Mouse (Mus musculus) brain, embryonic 18.5 days (tissue): Measurements from ENCODE around the gene Mrpl36.

Experiments used
- DNase-seq: peaks from one replicate; pipeline ENCODE4 v3.0.0-alpha.2; 2012; ENCODE audit warnings: low read depth, low spot score

Mrpl36 gene

DNA sequence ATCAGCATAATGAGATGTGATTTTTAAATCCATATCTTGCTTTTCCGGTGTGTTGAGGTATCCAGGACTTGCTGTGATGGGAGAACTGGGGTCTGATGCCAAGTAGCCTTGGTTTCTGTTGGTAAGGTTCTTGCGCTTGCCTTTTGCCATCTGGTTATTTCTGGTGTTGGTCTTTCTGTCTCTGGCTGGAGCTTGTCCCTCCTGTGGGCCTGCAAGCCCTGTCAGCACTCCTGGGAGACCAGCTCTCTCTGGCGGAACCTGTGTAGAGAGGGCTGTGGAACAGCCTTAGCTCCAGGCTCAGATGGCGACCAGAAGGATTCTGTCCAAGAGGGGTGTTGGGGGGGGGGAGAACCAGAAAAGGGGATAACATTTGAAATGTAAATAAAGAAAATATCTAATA, 18.4 kb downstream of the Mrpl36 start:
- DNase-seq = no peak

DNA sequence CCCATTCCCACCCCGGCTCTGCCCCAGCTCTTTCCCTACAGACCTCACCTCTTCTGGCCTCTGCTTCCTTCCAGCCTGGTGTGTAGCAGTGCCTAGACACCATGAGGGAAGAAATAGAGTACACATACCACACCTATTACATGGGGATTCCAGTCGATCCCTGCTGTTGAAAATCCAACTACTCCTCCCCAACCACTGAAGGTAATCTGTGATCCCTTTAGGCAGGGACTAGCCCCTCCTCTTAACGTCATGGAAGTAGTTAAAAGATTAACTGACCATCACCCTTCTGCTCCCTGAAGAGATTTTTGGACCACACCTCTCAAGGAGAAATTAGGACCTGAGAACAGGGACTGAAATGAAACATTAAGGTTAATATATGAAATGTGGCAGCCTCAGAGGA, 18.9 kb downstream of the Mrpl36 start:
- no peak for DNase-seq

DNA sequence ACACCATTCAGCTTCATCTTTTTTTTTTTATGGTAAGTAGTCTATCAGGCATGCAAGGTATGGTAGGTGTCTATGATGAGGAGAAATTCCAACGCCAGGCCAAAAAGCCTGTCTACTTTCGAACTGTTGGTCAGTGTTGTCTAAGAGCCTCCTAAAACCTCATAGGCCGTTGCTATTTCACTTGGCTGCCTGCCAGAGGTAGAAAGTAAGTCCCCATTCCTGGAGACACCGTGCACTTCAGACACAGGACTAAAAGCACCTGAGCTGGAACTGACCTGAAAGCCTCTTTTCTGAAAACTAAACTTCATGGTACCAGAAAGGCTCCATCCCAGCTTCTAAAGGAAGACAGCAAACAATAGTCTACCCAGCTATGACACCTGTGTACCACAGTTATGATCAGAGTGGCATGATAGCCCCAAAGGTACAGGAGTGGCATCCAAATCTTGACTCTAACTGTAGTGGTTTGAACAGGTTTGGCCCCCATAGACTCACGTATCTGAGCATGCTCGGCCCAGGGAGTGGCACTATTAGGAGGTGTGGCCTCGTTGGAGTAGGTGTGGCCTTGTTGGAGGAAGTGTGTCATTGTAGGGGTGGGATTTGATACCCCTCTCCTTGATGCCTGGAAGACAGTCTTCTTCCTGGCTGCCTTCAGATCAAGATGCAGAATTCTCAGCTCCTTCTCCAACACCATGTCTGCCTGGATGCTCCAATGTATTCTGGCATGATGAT, 19.8 kb downstream of the Mrpl36 start:
- no peak for DNase-seq

DNA sequence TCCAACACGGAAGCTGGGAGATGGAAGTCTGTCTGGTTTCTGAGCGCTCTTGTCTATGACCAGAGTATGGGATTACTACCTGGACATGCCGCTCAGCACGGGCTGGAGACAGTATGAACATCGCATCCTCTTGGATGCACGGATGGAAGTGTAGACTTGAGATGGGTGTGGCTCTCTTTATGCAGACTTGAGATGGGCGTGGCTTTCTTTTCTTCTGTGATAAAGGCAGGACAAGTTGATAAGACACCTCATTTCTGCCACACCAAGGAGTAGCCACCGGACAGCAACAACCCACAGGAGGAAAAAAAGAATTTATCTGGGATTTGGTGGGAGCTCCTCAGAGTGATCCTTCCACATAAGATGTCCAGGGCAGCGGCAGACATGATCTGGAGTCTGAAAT, 22.4 kb downstream of the Mrpl36 start:
- DNase-seq = no peak

DNA sequence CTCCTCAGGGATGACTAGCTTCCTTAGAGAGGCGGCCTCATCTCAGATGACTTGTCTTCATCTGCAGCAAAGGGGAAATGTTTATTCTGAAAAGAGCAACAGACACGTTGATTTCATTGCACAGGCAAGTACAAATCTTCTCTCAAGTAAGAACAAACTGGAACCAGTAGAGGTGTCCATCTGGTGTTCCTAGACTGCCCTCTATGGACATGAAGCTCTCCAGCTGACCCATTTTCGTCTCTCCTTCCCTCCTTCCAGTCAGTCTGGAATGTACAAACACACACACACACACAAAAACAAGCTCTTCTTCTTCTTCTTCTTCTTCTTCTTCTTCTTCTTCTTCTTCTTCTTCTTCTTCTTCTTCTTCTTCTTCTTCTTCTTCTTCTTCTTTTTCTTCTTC, 23.6 kb downstream of the Mrpl36 start:
- DNase-seq = no peak

DNA sequence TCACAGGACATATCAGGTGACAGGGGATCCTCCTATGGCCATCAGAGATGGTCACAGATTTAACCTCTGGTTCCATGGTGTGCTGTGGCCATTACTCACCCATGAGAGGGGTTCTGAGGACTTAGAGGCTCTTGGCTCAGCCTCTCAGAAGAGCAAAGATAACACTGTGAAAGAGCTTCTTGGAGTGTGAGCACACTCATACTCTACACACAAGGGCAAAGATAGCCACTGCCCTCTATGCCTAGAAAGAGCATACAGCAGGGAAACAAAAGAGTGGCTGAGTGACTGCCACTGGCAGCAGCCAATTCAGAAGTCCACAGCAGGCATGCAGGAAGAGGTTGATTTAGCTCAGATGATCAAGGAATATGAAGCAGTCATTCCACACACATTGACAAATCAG, 24.2 kb downstream of the Mrpl36 start:
- no peak for DNase-seq

DNA sequence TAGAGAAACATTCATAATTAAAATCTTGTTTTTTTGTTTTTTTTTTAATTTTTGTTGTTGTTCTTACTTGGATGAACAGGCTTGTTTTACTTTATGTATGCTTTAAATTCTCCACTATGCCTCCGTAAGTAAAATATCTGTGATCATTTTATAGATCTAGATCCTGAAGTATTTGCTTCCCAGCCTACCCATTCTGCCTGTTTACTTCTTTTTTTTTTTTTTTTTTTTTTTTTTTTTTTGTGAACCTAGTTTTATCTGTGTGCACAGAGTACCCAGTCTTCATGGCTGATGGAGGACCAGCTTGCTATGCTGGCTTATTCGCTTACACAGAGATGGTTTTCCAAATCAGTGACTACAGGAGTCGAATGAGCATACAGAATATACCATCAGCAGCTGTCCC, 28.8 kb downstream of the Mrpl36 start:
- no peak for DNase-seq

DNA sequence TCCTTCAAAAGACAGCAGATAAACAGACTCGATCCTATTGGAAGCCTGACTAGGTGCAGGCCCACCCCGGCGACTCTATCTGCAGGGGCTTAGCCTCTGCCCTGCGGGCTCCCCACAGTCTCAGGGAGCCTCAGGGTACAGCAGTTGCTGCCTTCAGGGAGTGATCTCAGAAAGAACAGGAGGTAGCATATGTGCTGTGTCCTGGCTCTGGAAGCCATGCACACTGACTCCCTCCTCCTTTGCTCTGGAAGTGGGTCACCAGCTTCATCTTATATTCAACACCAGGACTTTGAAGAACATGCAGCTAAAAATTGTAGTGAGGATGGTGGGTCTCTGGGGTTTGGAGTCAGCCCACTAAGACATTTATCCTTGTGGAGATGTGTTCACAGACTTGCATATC, 45.1 kb downstream of the Mrpl36 start:
- no peak for DNase-seq

DNA sequence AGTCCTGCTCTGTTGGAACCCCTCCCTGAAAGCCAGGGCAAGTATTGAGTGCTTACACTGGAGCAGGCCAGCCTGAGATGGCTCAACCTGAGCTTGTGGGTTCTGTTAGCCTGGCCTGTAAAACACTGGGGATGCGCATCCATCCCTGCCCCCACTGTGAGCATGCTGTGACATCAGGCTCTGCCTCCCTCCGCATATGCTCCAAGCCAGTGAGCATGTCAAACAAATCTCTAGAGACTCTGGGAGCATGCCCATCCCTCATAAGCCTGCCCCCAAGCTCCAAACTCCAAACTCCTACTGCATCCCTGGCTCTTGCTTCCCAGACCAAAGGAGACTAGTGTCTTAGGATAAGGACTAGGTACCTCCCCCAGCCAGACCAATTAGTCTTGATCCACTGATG, 46.3 kb downstream of the Mrpl36 start:
- no peak for DNase-seq

DNA sequence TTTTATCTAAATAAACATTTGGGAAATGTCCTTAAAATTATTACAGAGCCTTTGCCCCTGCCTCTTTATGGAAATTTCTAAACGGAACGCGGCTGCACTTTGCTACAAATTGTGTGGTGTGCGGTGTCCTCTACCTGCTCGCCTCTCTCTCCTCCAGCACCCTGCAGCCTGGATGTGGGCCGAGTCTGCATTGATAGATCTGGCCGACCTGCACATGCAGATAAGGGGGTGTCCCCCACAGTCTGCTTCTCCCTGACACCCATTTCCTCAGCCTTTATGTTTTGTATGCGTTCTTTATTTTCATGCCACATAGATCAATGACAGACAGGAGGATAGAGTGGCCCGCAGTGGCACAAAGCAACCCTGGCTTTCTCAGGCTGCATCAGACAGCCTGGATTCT, 49.3 kb downstream of the Mrpl36 start:
- no peak for DNase-seq
